Mouse (Mus musculus) splenic B cell, adult 2 months (primary cell): Measurements from ENCODE around the gene Ccdc33.

Source experiments
- DNase-seq: peaks from one replicate; pipeline ENCODE4 v3.0.0-alpha.2; 2011; ENCODE audit warnings: low read depth, low spot score
- H3K27me3 ChIP-seq: 2 replicates; pipeline ENCODE4 v1.6.1; 2012; ENCODE audit warnings: mild to moderate bottlenecking, low read length, moderate library complexity, mixed read lengths; ENCODE audit not compliant: control insufficient read depth, poor library complexity, insufficient read depth, severe bottlenecking
- H3K36me3 ChIP-seq: 2 replicates; pipeline ENCODE4 v1.6.1; 2012; ENCODE audit warnings: mild to moderate bottlenecking, low read length, moderate library complexity, mixed read lengths; ENCODE audit not compliant: control insufficient read depth, poor library complexity, insufficient read depth, severe bottlenecking

Ccdc33 gene

DNA sequence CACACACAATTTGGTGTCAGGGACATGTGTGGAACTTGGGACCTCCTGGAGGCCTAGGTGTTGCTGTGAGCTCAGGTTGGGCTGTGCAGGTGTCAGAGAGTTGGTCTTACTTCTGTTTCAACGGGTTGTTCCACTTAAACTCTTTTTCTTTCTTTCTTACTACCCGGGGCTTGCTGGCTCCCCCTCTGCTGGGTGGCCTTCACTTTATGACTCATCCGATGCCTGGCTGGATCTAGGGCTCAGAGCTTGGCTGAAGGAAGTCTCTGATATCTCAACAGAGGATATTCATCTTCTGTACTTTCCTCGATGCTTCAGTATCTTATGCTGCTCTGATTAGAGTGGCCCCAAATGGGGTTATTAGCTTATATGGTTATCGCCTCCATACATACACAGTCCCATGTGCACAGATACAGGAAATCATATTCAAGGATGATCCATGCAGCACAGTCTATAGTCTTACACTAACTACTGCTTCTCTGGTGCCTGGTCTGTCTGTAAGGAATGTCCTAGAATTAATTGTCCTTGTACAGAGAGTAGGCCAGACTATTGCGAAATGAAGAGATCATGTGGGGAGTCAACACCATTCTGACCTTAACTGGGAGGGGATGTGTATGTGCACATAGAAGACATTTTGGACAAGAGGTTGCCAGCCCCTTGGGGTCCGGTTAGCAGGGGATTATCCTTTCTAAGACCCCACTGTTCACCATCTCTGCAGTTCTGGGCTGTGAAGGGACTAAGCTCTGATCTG is 82.5 kb downstream of the Ccdc33 start:
- DNase-seq = no peak
- H3K27me3 ChIP-seq = no peaks in the 10 kb centered on the region
- no peaks in the 10 kb centered on the region for H3K36me3 ChIP-seq

DNA sequence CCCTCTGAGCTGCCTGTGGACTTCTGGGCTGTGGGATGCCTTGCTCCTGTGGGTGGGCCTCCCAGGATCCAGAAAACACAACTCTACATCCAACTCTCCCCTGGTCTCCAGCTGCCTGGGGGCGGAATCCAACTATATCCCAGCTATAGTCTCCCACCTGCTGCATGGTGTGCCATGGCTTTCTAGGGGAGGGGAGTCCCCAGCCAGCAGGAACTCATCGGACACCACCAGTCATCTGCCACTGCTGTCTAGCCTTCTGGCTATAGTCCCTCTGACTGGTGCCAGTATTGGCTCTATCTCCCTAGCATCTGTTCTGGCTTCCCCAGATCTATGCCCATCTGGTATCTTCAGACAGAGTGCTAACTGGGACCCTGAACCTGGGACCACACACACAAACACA is 83.1 kb downstream of the Ccdc33 start:
- Histone ChIP-seq H3K27me3 (no peaks in the 10 kb centered on the region), H3K36me3 (no peaks in the 10 kb centered on the region)
- no peak for DNase-seq

DNA sequence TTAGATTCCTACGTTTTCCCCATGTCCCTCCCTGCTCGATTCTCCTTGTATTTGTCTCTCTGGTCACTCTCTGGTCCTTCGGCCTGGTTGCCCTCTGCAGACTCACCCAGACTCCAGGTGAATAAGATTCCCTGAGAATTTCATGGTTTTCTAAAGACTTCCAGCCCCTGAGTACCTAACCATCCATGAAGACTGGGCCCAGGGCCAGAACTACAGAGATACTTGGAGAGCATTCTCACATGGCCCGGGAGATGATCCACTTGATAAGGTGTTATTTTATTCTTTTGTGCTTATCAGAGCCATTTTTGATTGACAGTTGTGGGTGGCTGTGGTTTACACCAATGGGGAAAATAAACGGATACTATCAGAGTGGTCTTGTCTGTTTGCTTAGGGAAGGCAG is 86.7 kb downstream of the Ccdc33 start:
- Histone ChIP-seq H3K27me3 (no peaks in the 10 kb centered on the region), H3K36me3 (no peaks in the 10 kb centered on the region)
- DNase-seq = no peak

DNA sequence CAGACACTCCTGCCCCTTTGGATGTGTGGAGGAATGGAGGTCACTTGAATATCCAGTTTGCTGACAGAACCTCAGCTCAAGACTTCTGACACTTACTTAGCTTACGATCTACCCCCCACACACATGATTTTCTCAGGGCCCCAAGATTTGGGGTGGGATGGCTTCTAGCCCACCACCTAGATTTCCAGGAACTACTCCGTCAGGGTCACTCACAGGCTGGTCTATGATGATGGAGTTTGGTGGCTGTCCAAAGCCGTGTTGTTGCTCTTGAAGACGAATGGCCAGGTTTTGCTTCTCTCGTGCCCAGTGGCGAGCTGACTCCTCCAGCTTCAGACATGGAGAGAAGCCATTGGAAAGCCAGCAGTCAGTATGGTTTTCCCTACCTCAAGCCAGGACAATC is 89.0 kb downstream of the Ccdc33 start:
- no peak for DNase-seq
- Histone ChIP-seq H3K36me3 (no peaks in the 10 kb centered on the region), H3K27me3 (no peaks in the 10 kb centered on the region)

DNA sequence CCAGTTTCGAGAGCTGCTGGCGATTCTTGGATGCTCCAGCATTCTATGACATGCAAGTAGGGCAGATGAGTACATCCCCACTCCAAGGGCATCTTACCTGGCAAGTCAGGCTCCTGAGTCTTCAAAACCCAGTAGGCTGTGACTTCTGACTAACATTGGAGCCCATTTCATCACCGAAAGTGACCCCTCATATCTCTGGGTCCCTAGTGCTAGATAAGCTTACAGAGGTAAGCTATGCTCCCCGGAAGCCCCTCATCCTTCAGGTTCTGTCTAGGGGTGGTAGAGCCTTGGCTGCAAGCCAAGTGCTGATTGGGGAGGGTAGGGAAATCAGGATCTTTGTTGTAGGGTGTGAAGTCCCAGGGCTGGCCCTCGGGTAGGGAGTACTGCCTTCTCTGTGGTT is 89.8 kb downstream of the Ccdc33 start:
- no peaks in the 10 kb centered on the region for H3K36me3 ChIP-seq

DNA sequence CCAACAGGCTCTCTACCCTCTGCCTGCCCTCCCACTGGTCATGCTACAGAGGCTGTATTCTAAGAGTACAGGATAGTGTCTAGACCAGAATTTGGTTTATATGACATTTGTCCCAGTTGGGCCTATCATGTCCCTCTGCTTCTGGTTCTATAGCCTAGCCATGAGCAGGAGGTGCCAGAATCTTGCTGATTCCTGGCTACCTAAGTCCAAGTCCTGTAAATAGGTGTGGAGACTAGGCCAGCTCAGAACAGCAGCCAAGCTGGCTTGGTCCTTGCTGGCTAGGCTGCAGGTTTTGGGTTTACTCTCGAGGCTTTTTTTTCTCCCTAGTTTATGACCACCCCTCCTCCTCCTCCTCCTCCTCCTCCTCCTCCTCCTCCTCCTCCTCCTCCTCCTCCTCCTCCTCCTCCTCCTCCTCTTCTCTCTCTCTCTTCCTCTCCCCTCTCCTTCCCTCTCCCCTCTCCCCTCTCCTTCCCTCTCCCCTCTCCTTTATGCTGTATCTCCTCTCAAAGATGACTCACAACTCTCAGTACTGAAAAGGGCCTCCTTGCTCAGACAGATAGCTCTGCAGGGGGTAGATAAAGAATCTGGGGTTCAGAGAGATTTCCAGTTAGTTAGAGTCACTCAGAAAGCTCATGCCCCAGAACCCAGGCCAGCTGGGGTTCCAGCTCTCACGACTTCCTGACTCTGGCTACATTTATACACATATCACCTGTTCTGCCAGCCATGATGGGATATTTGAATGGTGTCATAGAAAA is 91.0 kb downstream of the Ccdc33 start:
- DNase-seq = no peak
- Histone ChIP-seq H3K36me3 (no peaks in the 10 kb centered on the region), H3K27me3 (no peaks in the 10 kb centered on the region)

More for the DNA sequence above, 89.8 kb downstream of the Ccdc33 start:
- H3K27me3 ChIP-seq = no peaks in the 10 kb centered on the region
- DNase-seq = no peak

DNA sequence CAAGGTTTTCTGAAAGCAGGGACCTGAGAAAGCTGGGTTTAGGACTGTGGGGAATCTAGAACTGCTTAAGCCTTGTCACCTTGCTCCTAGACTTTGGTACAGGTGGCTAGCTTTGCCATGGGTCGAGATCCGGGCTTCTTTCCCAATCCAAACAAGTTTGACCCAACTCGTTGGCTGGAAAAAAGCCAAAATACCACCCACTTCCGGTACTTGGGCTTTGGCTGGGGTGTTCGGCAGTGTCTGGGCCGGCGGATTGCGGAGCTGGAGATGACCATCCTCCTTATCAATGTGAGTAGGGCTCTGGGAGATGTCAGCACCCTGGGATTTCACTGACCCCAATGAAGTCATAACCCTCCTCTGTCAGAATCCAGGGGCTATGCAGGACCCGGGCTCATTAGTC is 92.6 kb downstream of the Ccdc33 start:
- H3K36me3 ChIP-seq = no peaks in the 10 kb centered on the region
- DNase-seq = no peak

DNA sequence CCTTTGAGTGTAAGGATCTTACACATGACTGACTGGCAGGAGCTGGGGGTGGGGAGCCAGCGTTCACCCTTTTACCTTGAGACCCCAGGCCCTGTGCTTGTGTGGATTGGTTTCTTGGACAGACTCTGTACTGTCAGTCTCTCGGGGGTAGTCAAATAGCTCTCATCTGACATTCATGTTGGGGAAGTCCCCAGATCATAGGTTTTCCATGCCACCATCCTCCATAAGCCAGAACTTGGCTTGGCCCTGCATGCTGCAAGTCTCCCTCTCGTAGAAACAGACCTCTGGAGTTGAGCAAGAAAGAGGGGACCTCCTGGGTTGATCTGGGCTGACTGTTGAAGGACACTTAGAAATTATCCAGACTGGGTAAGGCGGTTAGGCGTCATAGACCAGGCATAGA is 100.2 kb downstream of the Ccdc33 start:
- DNase-seq = no peak
- H3K27me3 ChIP-seq = no peaks in the 10 kb centered on the region
- no peaks in the 10 kb centered on the region for H3K36me3 ChIP-seq

More for the DNA sequence above, 92.6 kb downstream of the Ccdc33 start:
- H3K27me3 ChIP-seq = no peaks in the 10 kb centered on the region

DNA sequence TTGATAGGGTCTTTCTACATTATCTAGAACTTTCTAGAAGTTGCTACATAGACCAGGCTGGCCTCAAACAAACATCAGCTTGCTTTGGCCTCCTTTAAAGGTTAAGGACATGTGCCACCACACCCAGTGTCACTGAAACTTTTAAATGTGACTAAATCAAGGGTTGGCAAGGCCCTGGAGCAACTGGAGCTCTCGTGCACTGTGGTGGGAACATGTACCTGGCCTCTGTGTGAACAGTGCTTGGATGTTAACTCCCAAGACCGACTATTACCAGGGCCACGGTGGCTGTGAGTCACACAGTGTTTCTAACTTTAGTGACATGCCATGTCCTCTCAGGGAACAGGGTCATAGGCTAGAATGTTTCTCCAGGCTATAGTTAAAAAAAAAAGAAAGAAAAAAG is 101.7 kb downstream of the Ccdc33 start:
- DNase-seq = no peak
- H3K36me3 ChIP-seq = no peaks in the 10 kb centered on the region

DNA sequence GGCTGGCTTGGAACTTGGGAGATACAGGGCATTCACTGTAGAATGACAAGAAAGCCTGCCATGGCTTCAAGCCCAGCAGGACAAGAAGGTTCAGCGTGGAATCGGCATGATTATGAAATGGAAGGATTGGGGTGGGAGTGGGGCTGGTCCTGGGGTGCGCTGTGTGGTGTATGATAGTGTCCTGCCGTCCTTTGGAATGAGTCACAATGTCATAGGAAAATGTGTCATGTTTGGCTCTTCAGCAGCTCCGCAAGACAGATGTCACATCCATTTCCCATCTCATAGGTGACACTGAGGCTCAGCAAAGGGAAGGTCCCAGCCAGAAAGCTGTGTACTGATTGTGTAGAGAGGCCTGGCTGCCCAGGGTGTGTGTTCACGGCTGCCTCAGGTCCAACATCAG is 102.8 kb downstream of the Ccdc33 start:
- Histone ChIP-seq H3K27me3 (no peaks in the 10 kb centered on the region), H3K36me3 (no peaks in the 10 kb centered on the region)
- DNase-seq = no peak

More for the DNA sequence above, 101.7 kb downstream of the Ccdc33 start:
- no peaks in the 10 kb centered on the region for H3K27me3 ChIP-seq

DNA sequence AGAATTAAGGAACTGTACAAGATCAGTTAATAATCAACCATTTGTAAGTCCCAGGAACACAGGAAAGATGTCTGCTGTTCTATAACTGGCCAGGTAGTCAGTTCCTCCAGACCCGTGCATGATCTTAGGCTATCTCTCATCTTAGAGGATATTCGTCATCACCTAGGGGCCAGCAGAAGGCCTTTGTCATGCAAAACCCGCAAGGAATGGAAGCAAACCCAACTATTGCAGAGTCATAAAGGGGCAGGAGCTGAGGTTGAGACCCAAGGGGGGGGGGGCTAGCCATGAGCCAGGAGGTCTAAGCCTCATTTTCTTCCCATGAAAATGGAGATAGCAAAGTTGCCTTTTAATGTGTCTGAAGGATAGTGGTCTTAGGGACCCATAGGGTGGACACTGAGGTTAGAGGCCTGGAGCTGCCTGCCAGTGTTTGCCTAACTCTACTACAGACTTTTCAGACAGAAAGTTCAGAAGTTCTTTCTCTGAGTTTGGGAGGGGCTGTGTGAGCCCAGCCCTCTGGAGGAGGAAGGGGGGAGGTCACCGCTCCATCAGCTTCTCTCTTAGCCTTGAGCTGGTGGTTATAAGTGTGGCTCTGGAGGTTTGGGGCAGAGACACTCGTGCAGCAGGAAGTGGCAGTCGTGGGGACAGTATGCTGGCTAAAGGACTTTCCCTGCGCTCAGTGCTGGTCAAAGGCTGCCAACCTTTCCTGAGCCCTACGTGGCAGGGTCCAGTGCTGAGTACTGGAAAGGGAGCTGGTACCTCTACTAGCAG is 104.0 kb downstream of the Ccdc33 start:
- no peaks in the 10 kb centered on the region for H3K36me3 ChIP-seq
- DNase-seq = no peak
- no peaks in the 10 kb centered on the region for H3K27me3 ChIP-seq

DNA sequence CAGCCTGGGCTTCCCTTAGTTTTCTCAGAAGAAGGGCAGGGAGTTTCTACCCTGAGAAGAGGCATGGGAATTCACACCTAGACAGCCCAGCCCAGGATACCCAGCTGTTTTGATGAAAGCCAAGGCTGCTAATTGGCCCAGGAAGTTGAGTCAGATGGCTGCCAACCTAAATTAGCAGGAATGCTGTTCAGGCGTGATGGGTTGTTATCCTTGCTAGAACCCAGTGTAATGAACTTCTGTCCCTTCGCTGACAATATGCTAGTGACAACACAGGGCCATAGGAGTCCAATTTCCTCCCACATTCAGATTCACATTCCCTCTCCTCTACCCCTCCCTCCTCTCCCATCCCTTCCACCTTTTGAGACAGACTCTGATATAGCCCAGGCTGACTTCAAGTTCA is 105.7 kb downstream of the Ccdc33 start:
- H3K27me3 ChIP-seq = no peaks in the 10 kb centered on the region
- H3K36me3 ChIP-seq = no peaks in the 10 kb centered on the region
- no peak for DNase-seq

DNA sequence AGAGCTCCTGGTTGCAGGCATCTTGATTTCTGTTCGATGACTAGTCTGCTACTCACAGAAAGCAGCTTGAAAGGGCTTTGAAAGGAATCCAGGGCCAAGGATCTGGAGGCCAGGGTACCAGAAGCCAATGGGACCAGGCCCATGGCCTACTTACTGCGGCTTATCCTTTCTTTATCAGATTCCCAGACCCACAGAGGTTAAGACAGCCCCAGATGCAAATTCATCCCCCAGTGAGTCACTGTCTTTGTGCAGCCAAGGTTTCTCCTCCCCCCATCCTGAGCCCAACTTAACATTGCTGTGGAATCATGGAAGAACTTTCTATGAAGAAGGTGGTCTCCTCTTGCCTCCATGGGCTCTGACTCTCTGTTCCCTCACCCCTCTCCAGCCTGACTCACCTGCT is 106.1 kb downstream of the Ccdc33 start:
- Histone ChIP-seq H3K36me3 (no peaks in the 10 kb centered on the region), H3K27me3 (no peaks in the 10 kb centered on the region)
- no peak for DNase-seq

DNA sequence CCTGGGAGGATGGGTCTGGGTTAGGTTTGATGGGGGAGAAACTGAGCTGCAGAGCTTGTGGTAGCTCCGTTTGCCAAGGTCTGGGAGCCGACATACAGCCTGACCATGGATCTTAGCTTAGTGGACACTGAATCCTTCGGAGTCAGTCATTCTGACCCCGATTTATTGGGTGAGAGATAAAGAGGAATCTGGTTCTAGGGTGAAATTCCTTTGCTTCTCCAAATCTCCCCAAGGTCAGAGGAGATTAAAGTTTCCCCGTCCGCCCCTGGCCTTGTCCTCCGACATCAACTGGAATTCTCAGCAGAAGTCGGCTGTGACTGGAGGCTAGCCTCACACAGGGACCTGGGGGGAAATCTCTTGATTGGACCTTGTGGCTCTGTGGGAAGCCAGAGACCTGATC is 107.1 kb downstream of the Ccdc33 start:
- no peak for DNase-seq
- no peaks in the 10 kb centered on the region for H3K27me3 ChIP-seq

DNA sequence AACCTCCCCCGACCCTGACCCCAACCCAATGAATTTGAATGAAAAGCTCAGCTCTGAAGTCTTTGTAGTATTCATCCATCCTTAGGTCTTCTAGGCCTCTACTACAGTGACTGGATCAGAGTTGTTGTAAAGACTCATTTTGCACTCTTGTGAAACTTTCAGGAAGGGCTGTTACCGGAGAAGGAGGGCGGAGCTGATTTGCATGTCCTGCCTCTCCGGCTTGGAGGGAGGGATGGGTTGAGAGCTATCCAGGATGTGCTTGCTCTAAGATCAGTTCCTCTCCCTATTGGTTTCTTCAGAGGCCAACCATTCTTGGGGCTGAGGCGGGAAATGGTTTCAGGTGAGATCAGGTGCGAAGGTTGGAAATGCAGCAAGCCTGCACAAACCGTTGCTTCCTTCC is 107.6 kb downstream of the Ccdc33 start:
- DNase-seq = no peak
- Histone ChIP-seq H3K36me3 (no peaks in the 10 kb centered on the region), H3K27me3 (no peaks in the 10 kb centered on the region)

More for the DNA sequence above, 107.1 kb downstream of the Ccdc33 start:
- H3K36me3 ChIP-seq = no peaks in the 10 kb centered on the region
